Mouse (Mus musculus): ENCODE measurements at regions not wholly inside any gene's neighbourhood (a gene's known extent, or its start where the extent isn't known, plus 50 kb on each side); places are given as distances from the start of the nearest gene placed in this dataset.

- no peak for TF ChIP-seq CTCF (IDR thresholded peaks at IDR 0.05)
- TF ChIP-seq EP300 (IDR thresholded peaks at IDR 0.05): no peak
These were observed 100.2 kb upstream of the B3galt2 start for GRCm38 (mm10) chr1:143540223-143540622.
